ENCODE assay signal across 13 mouse cellular contexts in the genomic region with DNA sequence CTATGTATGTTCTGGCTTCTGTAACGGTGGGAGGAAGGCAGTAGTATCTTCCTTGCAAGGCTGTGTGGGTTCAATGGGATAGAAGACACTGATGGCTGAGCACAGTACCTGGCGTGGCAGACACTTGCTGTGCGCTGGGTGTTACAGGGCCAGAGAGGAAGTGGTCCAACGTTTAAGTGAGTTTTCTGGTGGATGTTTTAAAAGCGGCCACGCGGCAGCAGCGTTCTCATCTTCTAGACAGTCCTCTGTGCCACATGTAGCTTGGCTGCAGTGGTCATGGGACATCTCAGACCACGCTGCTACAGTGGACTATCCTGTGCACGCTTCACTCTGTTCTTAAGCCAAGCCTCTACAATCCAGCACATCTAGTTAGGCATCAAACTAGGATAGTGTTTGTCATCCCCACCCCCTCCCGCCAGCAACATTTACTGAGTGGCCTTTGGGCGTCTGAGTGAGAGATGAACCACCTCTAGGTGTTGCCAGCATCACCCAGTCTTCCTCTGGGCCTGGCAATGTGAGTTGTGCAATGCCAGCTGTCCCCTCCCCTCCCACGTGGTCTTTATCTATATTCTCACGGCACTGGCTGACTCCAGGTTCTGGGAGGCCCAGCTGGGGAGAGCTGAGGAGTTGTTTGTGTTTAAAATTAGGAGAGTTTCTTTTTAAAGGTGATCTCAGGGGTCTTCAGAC. TPM values are rescaled to one million over a fixed set of nuclear protein-coding genes. Genes with fewer than 3 reads are reported as not detected.
DNase-seq lines count a peak whose midpoint lies in the region; ATAC-seq and TF ChIP-seq lines count a peak whose summit lies in the region.
"Had no signal": no experiment of that assay in that cellular context is flagged by ENCODE, and none has a peak within 500 bp of the region (broad histone marks: within the 10 kb centered on the region; RNA-seq: fewer than 3 reads in every experiment).

No protein-coding gene starts in this region.

- intact Hi-C loops in left cerebral cortex, postnatal 36 days (cut with DNase I) = loop anchor here (10.0 kb wide), 1 partner anchor 120 kb away; no protein-coding TSS in a partner anchor

- H3K36me3 ChIP-seq in heart, embryonic 13.5 days = peaks cover 4% of the 10 kb centered on the region; the same call in 1 of the 2 replicates
- H3K36me3 ChIP-seq in G1E (replicated peaks) = peaks cover 70% of the 10 kb centered on the region
- peaks cover 56% of the 10 kb centered on the region for H3K36me3 ChIP-seq in liver, embryonic 15.5 days (replicated peaks)
- H3K36me3 ChIP-seq: neural tube, embryonic 15.5 days had no signal

- peak overlapping the region; percentile 33; the same call in 1 of the 2 replicates for H3K4me2 ChIP-seq in heart, embryonic 13.5 days
- H3K4me2 ChIP-seq in liver, embryonic 15.5 days = peak overlapping the region; percentile 49
- H3K4me2 ChIP-seq: neural tube, embryonic 15.5 days had no signal

- ATAC-seq in heart, embryonic 13.5 days (ENCODE audit: extremely low read depth, insufficient number of reproducible peaks, low FRiP score, low TSS enrichment) = no peak
- ATAC-seq in G1E (ENCODE audit: extremely low read depth, insufficient number of reproducible peaks, low FRiP score, poor library complexity, severe bottlenecking) = peak; percentile 81
- ATAC-seq in erythroid progenitor cell, adult 5-6 weeks (replicated peaks; ENCODE audit: low FRiP score, poor library complexity, severe bottlenecking) = peak; percentile 73; the same call in 1 of the 2 replicates
- ATAC-seq in liver, embryonic 15.5 days (ENCODE audit: insufficient read depth) = peak; percentile 93

- no peak for DNase-seq in heart, adult 11 months
- peak; percentile 3 for DNase-seq in G1E (ENCODE audit: low spot score)
- DNase-seq in layer of hippocampus, postnatal 10 days (ENCODE audit: low spot score in 2 of 2) = no peak
- DNase-seq in left cerebral cortex, postnatal 36 days (ENCODE audit: low spot score in 2 of 2) = no peak
- DNase-seq in left cerebral cortex, adult 9 months (ENCODE audit: low spot score in 2 of 2) = no peak
- DNase-seq: adrenal gland, postnatal 36 days; cerebellum, adult 9-11 months; heart, adult 2 months; lung, postnatal 10 days had no signal

- H3K9ac ChIP-seq in heart, embryonic 13.5 days = no peak overlapping the region
- no peak overlapping the region for H3K9ac ChIP-seq in liver, embryonic 15.5 days
- H3K9ac ChIP-seq: neural tube, embryonic 15.5 days had no signal

- no peaks in the 10 kb centered on the region for H3K27me3 ChIP-seq in heart, embryonic 13.5 days (replicated peaks)
- no peaks in the 10 kb centered on the region for H3K27me3 ChIP-seq in G1E (ENCODE audit: insufficient read depth, low read length)
- H3K27me3 ChIP-seq in liver, embryonic 15.5 days = no peaks in the 10 kb centered on the region
- H3K27me3 ChIP-seq: neural tube, embryonic 15.5 days had no signal

- no peak overlapping the region for H3K4me3 ChIP-seq in heart, embryonic 13.5 days
- peak overlapping the region; percentile 15; the same call in 1 of the 2 replicates for H3K4me3 ChIP-seq in G1E (ENCODE audit: low read depth, low read length)
- no peak overlapping the region for H3K4me3 ChIP-seq in liver, embryonic 15.5 days (replicated peaks)
- H3K4me3 ChIP-seq: heart, adult 2 months; neural tube, embryonic 15.5 days had no signal

- TF ChIP-seq CTCF in G1E (IDR thresholded peaks at IDR 0.05; ENCODE audit: low read depth, low read length) = no peak

- no peaks in the 10 kb centered on the region for H3K9me3 ChIP-seq in heart, embryonic 13.5 days
- no peaks in the 10 kb centered on the region for H3K9me3 ChIP-seq in G1E (replicated peaks)
- H3K9me3 ChIP-seq in liver, embryonic 15.5 days (replicated peaks) = no peaks in the 10 kb centered on the region
- H3K9me3 ChIP-seq: neural tube, embryonic 15.5 days had no signal

- H3K4me1 ChIP-seq in heart, embryonic 13.5 days = peaks cover 23% of the 10 kb centered on the region
- peaks cover 30% of the 10 kb centered on the region for H3K4me1 ChIP-seq in G1E (ENCODE audit: insufficient read depth, low read depth, low read length)
- H3K4me1 ChIP-seq in liver, embryonic 15.5 days (replicated peaks) = peaks cover 24% of the 10 kb centered on the region
- H3K4me1 ChIP-seq: neural tube, embryonic 15.5 days had no signal

- H3K27ac ChIP-seq in heart, embryonic 13.5 days (replicated peaks) = no peak overlapping the region; the same call in 1 of the 2 replicates
- H3K27ac ChIP-seq in liver, embryonic 15.5 days (replicated peaks) = peak overlapping the region; percentile 48
- H3K27ac ChIP-seq: heart, adult 2 months; neural tube, embryonic 15.5 days had no signal

- 73% methylated on average over 14 of the region's 14 CpGs for WGBS in heart, embryonic 13.5 days
- WGBS in liver, embryonic 15.5 days (ENCODE audit: insufficient replicate concordance) = 62% methylated on average over 14 of the region's 14 CpGs

RNA-seq across cellular contexts. Expression of a gene that starts 29.4 kb away (rescaled TPM):
- 13.3 and 14.5 TPM in 2 replicates for polyA plus RNA-seq in heart, embryonic 13.5 days (2015; fragmentation: Nextera tagmentation; extraction: Ambion mirVana)
- total RNA-seq in G1E (2014; fragmentation: Nextera tagmentation) (121 and 149 TPM in 2 replicates), G1E (2017) (64.9 and 68.2 TPM in 2 replicates)
- polyA plus RNA-seq in G1E (2012) = 23.9 and 29.8 TPM in 2 replicates
- 14.4 and 19.7 TPM in 2 replicates for total RNA-seq in erythroid progenitor cell, adult 5-6 weeks (2015; ENCODE audit: low replicate concordance)
- total RNA-seq in erythroid progenitor cell, adult 5-6 weeks (2017; ENCODE audit: low replicate concordance) = 14.4 and 19.1 TPM in 2 replicates
- polyA plus RNA-seq in liver, embryonic 15.5 days (2015; fragmentation: Nextera tagmentation; extraction: Ambion mirVana) = 43.0 and 45.1 TPM in 2 replicates
- total RNA-seq in layer of hippocampus, postnatal 10 days (2021) = 10 to 100 TPM; 10.1 to 10.2 TPM
- total RNA-seq in left cerebral cortex, postnatal 36 days (2021) = 1 to 10 TPM; 2.6 to 4.2 TPM
